Mouse (Mus musculus) ES-Bruce4 (cell line): ENCODE results near the gene Bmp3.

Experiments used
- CTCF ChIP-seq: IDR thresholded peaks from one replicate; pipeline ENCODE4 v1.8.1; 2011; ENCODE audit warnings: low read depth, low read length
- EP300 ChIP-seq: IDR thresholded peaks from 2 replicates; pipeline ENCODE4 v1.6.1; 2011; ENCODE audit warnings: low read depth, low read length; ENCODE audit not compliant: insufficient read depth
- POLR2A ChIP-seq: IDR thresholded peaks from one replicate; pipeline ENCODE4 v1.8.1; 2011; ENCODE audit warnings: low read length; ENCODE audit not compliant: insufficient read depth

DNA sequence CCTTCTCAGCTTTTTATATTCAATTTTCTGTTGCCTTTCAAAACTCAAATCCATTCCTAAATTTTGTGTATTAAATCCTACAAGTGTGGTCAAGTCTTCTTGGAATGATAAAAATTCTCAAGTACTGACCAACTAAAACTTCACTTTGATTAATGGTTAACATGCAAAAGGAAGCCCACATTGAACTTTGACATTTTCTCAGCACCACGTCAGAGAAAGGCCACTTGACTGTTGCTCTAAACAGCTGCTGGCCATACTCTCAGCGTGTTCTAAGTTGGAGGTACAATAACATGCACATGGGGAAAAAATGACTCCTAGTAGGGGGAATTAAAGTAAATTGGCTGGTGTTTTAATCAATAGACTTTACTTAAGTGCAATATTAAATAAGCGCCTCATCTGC lies 27.9 kb downstream of the Bmp3 start:
- no peak for TF ChIP-seq CTCF
- TF ChIP-seq POLR2A: no peak
- TF ChIP-seq EP300: no peak
